Mouse (Mus musculus) forebrain, embryonic 11.5 days (tissue): ENCODE data around the gene Fbxl16. TPM values are rescaled to one million over a fixed set of nuclear protein-coding genes. Genes with fewer than 3 reads are reported as not detected.

ENCODE experiments used
- ATAC-seq: fragments of 200-750 bp; cut with Nextera tagmentation; replicated peaks from 2 replicates; pipeline ENCODE4 v1.8.0; 2017; ENCODE audit warnings: moderate TSS enrichment; ENCODE audit not compliant: low FRiP score
- DNase-seq: peaks from one replicate; pipeline ENCODE4 v3.0.0-alpha.2; 2017; ENCODE audit warnings: low spot score
- H3K27ac ChIP-seq: fragments of 300-500 bp; sonication (generic); 2 replicates; pipeline ENCODE4 v1.5.1; 2014; ENCODE audit warnings: low read depth, low read length
- H3K27me3 ChIP-seq: fragments of 300-500 bp; sonication (generic); 2 replicates; pipeline ENCODE4 v1.6.1; 2014; ENCODE audit warnings: mild to moderate bottlenecking, low read length, mixed read lengths; ENCODE audit not compliant: control insufficient read depth, insufficient read depth
- H3K36me3 ChIP-seq: fragments of 300-500 bp; sonication (generic); 2 replicates; pipeline ENCODE4 v1.6.1; 2014; ENCODE audit warnings: mild to moderate bottlenecking, low read length, moderate library complexity, mixed read lengths; ENCODE audit not compliant: control insufficient read depth, insufficient read depth
- H3K4me1 ChIP-seq: fragments of 300-500 bp; sonication (generic); replicated peaks from 2 replicates; pipeline ENCODE4 v1.6.1; 2014; ENCODE audit warnings: low read length, mixed read lengths; ENCODE audit not compliant: control insufficient read depth, insufficient read depth
- H3K4me2 ChIP-seq: fragments of 300-500 bp; sonication (generic); 2 replicates; pipeline ENCODE4 v1.6.1; 2014; ENCODE audit warnings: low read depth, mild to moderate bottlenecking, low read length, moderate library complexity, mixed read lengths; ENCODE audit not compliant: severe bottlenecking
- H3K4me3 ChIP-seq: fragments of 300-500 bp; sonication (generic); 2 replicates; pipeline ENCODE4 v1.5.1; 2014; ENCODE audit warnings: low read depth, low read length
- H3K9ac ChIP-seq: fragments of 300-500 bp; sonication (generic); 2 replicates; pipeline ENCODE4 v1.6.1; 2014; ENCODE audit warnings: low read length
- H3K9me3 ChIP-seq: fragments of 300-500 bp; sonication (generic); 2 replicates; pipeline ENCODE4 v1.6.1; 2016; ENCODE audit warnings: low read length, mixed read lengths; ENCODE audit not compliant: control insufficient read depth
- WGBS: fragments of 180-500 bp; shearing (Covaris S2); extraction: QIAGEN DNeasy Blood & Tissue Kit; methylation state at CpG from one replicate; pipeline ENCODE4 v1.1.7; 2014; 5-methylcytosine and 5-hydroxymethylcytosine counted together
- polyA plus RNA-seq: library from polyadenylated mRNA; unstranded; fragments of >200 nt; fragmentation: Nextera tagmentation; extraction: Ambion mirVana; gene quantifications from 2 replicates; pipeline ENCODE4 v1.2.1, GENCODE M21; 2014

Fbxl16 gene
- polyA plus RNA-seq, 1 experiment from 2014 or later, result 13.6 TPM

GRCm38 (mm10) chr17:25838904-25839303 is 30.0 kb downstream of the Fbxl16 start:
- ATAC-seq (no peak), DNase-seq (no peak)
- Histone ChIP-seq H3K4me2 (no peak overlapping the region), H3K27me3 (no peaks in the 10 kb centered on the region), H3K4me1 (peaks cover 31% of the 10 kb centered on the region), H3K27ac (no peak overlapping the region), H3K36me3 (peaks cover 19% of the 10 kb centered on the region), H3K9ac (no peak overlapping the region), H3K9me3 (no peaks in the 10 kb centered on the region), H3K4me3 (no peak overlapping the region)
- WGBS, result 95% methylated on average over 4 of the region's 4 CpGs

- Histone ChIP-seq H3K4me2 (no peak overlapping the region), H3K9ac (no peak overlapping the region), H3K36me3 (peaks cover 19% of the 10 kb centered on the region), H3K27me3 (no peaks in the 10 kb centered on the region), H3K4me1 (peaks cover 23% of the 10 kb centered on the region), H3K27ac (no peak overlapping the region), H3K9me3 (no peaks in the 10 kb centered on the region), H3K4me3 (no peak overlapping the region)
- ATAC-seq (no peak), DNase-seq (no peak)
- WGBS, result 88% methylated on average over 14 of the region's 14 CpGs
Observed at GRCm38 (mm10) chr17:25839455-25840235, 30.8 kb downstream of the Fbxl16 start.

- Histone ChIP-seq H3K4me1 (peaks cover 18% of the 10 kb centered on the region), H3K36me3 (peaks cover 19% of the 10 kb centered on the region)
Observed at GRCm38 (mm10) chr17:25840519-25840918, 31.6 kb downstream of the Fbxl16 start.

GRCm38 (mm10) chr17:25841117-25841880 is 32.4 kb downstream of the Fbxl16 start, which contains the start of gene Gm20683:
Gene Gm20683, minus strand, starts transcription at chr17:25841763.
- H3K9me3 ChIP-seq, result no peaks in the 10 kb centered on the region
- ATAC-seq (no peak), DNase-seq (no peak)
- 93% methylated on average over 22 of the region's 22 CpGs for WGBS
- H3K36me3 ChIP-seq, result peaks cover 19% of the 10 kb centered on the region
- H3K9ac ChIP-seq, result no peak within 1 kb of the TSS
- no peaks in the 10 kb centered on the region for H3K27me3 ChIP-seq
- H3K27ac ChIP-seq, result no peak within 1 kb of the TSS
- no peak within 1 kb of the TSS for H3K4me2 ChIP-seq
- H3K4me1 ChIP-seq, result peaks cover 17% of the 10 kb centered on the region
- no peak within 1 kb of the TSS for H3K4me3 ChIP-seq

More at GRCm38 (mm10) chr17:25840519-25840918, 31.6 kb downstream of the Fbxl16 start:
- 92% methylated on average over 6 of the region's 6 CpGs for WGBS
- DNase-seq (no peak), ATAC-seq (no peak)
- H3K4me3 ChIP-seq, result no peak overlapping the region
- no peaks in the 10 kb centered on the region for H3K27me3 ChIP-seq
- no peaks in the 10 kb centered on the region for H3K9me3 ChIP-seq
- H3K27ac ChIP-seq, result no peak overlapping the region
- no peak overlapping the region for H3K4me2 ChIP-seq
- no peak overlapping the region for H3K9ac ChIP-seq

- WGBS, result 81% methylated on average over 3 of the region's 3 CpGs
- Histone ChIP-seq H3K9me3 (no peaks in the 10 kb centered on the region), H3K36me3 (peaks cover 19% of the 10 kb centered on the region), H3K4me2 (no peak overlapping the region), H3K27me3 (no peaks in the 10 kb centered on the region), H3K4me1 (peaks cover 7% of the 10 kb centered on the region), H3K27ac (no peak overlapping the region), H3K4me3 (no peak overlapping the region), H3K9ac (no peak overlapping the region)
- ATAC-seq, result no peak
- DNase-seq, result no peak
Observed at GRCm38 (mm10) chr17:25842509-25842908, 33.6 kb downstream of the Fbxl16 start.

- Histone ChIP-seq H3K4me2 (peak overlapping the region; percentile 97), H3K9ac (no peak overlapping the region; the same call in 1 of the 2 replicates), H3K27me3 (no peaks in the 10 kb centered on the region), H3K36me3 (peaks cover 19% of the 10 kb centered on the region), H3K9me3 (no peaks in the 10 kb centered on the region), H3K4me3 (peak overlapping the region; percentile 83), H3K27ac (no peak overlapping the region), H3K4me1 (peaks cover 6% of the 10 kb centered on the region)
- ATAC-seq (no peak), DNase-seq (no peak)
- WGBS, result 92% methylated on average over 4 of the region's 4 CpGs
Observed at GRCm38 (mm10) chr17:25843122-25843521, 34.2 kb downstream of the Fbxl16 start.

- Histone ChIP-seq H3K4me2 (peak overlapping the region; percentile 97), H3K4me1 (peaks cover 6% of the 10 kb centered on the region), H3K27ac (peak overlapping the region; percentile 25; the same call in 1 of the 2 replicates), H3K27me3 (no peaks in the 10 kb centered on the region), H3K9ac (peak overlapping the region; percentile 84), H3K9me3 (no peaks in the 10 kb centered on the region), H3K36me3 (peaks cover 22% of the 10 kb centered on the region), H3K4me3 (peak overlapping the region; percentile 83)
- DNase-seq (no peak), ATAC-seq (0 out of 2 replicates have a peak, but pooled peaks have one; percentile 4)
- 3% methylated on average over 38 of the region's 38 CpGs for WGBS
Observed at GRCm38 (mm10) chr17:25843636-25844395, 34.9 kb downstream of the Fbxl16 start.

GRCm38 (mm10) chr17:25844396-25844901 is 35.6 kb downstream of the Fbxl16 start, which contains the start of gene Rhot2:
Gene Rhot2, minus strand, starts transcription at chr17:25844851.
- H3K4me1 ChIP-seq, result peaks cover 6% of the 10 kb centered on the region
- H3K36me3 ChIP-seq, result peaks cover 22% of the 10 kb centered on the region
- ATAC-seq (peak; percentile 96), DNase-seq (peak; percentile 96)
- H3K9ac ChIP-seq, result peak within 1 kb of the TSS; percentile 84
- no peaks in the 10 kb centered on the region for H3K9me3 ChIP-seq
- peak within 1 kb of the TSS; percentile 25; the same call in 1 of the 2 replicates for H3K27ac ChIP-seq
- H3K27me3 ChIP-seq, result no peaks in the 10 kb centered on the region
- peak within 1 kb of the TSS; percentile 97 for H3K4me2 ChIP-seq
- peak within 1 kb of the TSS; percentile 83 for H3K4me3 ChIP-seq
- WGBS, result 3% methylated on average over 21 of the region's 21 CpGs
